Mouse (Mus musculus) ovary, postnatal 14 days (tissue): ENCODE results near the gene Sost.
A peak's percentile ranks its signal among the peaks of the same experiment; 100 is the strongest.

ENCODE experiments used
- DNase-seq: peaks from one replicate; pipeline ENCODE4 v3.0.0; 2022; ENCODE audit warnings: low spot score

Gene Sost

GRCm38 (mm10) chr11:101946525-101946924 lies 20.3 kb downstream of the Sost start:
- DNase-seq, result no peak

- no peak for DNase-seq
These were observed 23.8 kb downstream of the Sost start for GRCm38 (mm10) chr11:101943055-101943454.

GRCm38 (mm10) chr11:101937108-101937507 lies 29.7 kb downstream of the Sost start:
- DNase-seq, result no peak

- DNase-seq, result no peak
These were observed 30.4 kb downstream of the Sost start for GRCm38 (mm10) chr11:101936421-101936820.

GRCm38 (mm10) chr11:101935743-101936142 lies 31.1 kb downstream of the Sost start:
- DNase-seq, result no peak

DNA sequence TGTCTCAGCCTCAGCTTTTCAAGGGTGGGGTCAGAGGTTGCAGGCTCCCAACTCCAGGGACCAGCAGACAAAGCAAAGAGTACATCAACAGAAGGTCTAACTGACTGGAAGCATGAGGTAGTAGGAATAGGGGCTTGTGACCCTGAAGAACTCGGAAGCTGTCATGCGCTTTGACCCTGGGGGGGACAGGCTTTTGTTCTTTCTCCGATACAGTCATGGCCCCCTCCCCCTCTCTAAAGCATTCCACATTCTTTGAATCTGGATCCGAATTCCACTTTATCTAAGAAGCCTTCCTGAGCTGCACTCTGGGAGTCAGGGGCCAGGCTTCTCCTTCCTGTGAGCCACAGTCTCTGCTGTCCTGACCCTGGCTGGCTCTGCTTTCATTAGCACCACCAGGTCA lies 34.8 kb downstream of the Sost start:
- no peak for DNase-seq

- no peak for DNase-seq
These were observed 38.6 kb downstream of the Sost start for GRCm38 (mm10) chr11:101928030-101928762.

GRCm38 (mm10) chr11:101926951-101927589 lies 39.7 kb downstream of the Sost start:
- DNase-seq, result no peak

GRCm38 (mm10) chr11:101925636-101926035 lies 41.2 kb downstream of the Sost start:
- no peak for DNase-seq

DNA sequence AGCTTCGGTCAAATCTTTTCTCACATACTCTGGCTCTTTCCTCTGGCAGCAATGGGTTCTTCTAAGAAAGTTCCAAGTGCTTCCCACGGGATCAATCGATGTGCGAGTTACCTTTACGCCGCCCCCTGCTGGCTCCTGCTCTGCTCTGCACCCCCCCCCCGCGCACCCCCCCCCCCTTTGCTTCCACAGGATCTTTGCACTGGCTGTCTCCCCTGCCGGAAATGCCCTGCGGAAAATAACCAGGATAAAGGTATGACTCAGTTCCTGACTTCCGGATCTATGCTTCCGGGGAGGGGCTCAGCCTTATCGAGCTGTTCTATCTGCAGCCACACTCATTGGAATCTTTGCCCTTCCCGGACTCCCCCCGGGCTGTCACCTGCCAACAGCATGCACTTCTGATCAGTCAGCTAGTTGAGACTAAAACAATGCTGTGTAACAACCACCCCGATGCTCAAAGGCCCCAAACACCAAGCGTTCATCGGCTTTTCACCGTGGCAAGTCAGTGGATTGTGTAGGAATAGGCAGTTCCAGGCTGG lies 42.3 kb downstream of the Sost start:
- DNase-seq, result no peak

GRCm38 (mm10) chr11:101923988-101924387 lies 42.8 kb downstream of the Sost start:
- no peak for DNase-seq

DNA sequence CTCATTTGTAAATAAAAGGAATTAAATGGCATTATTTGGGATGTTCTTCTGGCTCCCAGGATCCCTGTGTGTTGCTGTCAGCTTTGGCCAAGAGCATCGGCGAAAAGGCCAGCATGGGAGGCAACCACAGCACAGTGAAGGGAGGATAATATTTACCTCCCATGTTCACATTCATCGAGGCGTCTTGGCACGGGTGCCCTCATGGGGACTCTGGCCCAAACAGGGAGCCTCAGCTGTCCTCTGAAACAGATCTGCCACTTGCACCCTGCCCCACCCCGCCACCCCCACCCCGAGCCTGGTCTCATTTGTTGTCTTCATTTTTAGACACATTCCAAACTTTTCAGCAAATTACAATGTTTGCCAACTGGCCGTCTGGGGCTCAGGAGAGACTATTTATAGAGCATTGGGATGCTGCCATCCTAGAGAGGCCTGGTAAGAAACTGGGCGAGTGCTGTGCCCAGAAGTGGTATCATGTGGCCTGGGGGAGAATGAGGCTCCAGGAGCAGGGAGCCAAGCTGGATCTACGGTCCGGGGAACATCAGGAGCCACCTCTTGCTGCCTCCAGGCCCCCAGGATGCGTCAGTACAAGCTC lies 45.4 kb downstream of the Sost start:
- DNase-seq, result no peak

- DNase-seq, result peak; percentile 82
These were observed 47.2 kb downstream of the Sost start for GRCm38 (mm10) chr11:101919660-101920059.

DNA sequence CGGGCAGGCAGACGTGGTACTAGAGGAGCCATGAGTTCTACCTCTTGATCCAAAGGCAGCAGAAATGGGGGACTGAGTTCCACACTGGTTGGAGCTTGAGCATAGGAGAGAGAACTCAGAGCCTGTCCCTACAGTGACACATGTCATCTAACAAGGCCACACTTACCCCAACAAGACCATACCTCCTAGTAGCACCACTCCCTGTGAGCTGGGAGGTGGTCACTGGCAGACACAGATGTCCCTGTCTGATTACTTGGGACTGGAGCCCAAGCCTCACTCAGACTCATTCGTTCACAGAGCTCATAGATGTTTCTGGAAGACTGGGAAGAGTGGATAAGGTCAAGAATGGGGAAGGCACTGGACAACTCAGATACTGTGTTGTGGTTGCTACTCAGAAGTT lies 48.2 kb downstream of the Sost start:
- DNase-seq, result no peak

DNA sequence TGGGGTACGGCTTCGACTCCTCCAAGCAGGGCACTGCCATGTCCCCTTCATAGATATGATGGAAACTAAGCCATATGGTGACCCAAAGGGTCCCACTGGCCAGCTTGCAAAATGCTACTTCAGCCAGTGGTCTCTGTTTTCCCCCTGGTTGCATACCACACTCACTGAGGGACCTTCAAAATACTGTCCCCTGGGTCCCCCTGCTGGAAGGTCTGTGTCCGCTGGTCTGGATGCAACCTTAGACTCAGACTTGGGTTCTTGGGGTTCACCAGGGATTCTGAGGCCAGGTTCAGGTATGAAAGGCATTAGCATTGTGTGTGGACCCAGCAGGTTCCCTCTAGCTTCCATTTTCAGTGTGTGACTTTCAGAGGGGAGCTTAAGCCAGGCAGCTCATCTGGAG lies 50.0 kb downstream of the Sost start:
- no peak for DNase-seq

- DNase-seq, result no peak
These were observed 53.2 kb downstream of the Sost start for GRCm38 (mm10) chr11:101913591-101913990.
